Mouse (Mus musculus) small intestine, adult 2 months (tissue): ENCODE data around the gene Gnmt.
A peak's percentile ranks its signal among the peaks of the same experiment; 100 is the strongest.

Source experiments
- CTCF ChIP-seq: fragments of 200-500 bp; IDR thresholded peaks from 2 replicates; pipeline ENCODE4 v1.5.1; 2012; ENCODE audit warnings: low read depth, mild to moderate bottlenecking, control low read depth, inconsistent platforms, low read length, moderate library complexity, mixed read lengths; ENCODE audit not compliant: insufficient replicate concordance, insufficient read length; ENCODE audit errors: extremely low read depth
- POLR2A ChIP-seq: fragments of 200-500 bp; IDR thresholded peaks from 2 replicates; pipeline ENCODE4 v1.6.1; 2012; ENCODE audit warnings: low read depth, mild to moderate bottlenecking, control low read depth, inconsistent platforms, low read length, moderate library complexity

GRCm38 (mm10) chr17:46772404-46773277 lies 43.7 kb upstream of the Gnmt start, which contains the start of gene 2310039H08Rik:
- TF ChIP-seq CTCF (no peak), POLR2A (peak; percentile 77; the same call in 1 of the 2 replicates)
